In genomic region chr13:95779261-95779660, GRCm38 (mm10) we compare ENCODE assay signal across 17 mouse cellular contexts.
DNase-seq lines count a peak whose midpoint lies in the region; ATAC-seq and TF ChIP-seq lines count a peak whose summit lies in the region.
"Had no signal": no experiment of that assay in that cellular context is flagged by ENCODE, and none has a peak within 500 bp of the region (broad histone marks: within the 10 kb centered on the region; RNA-seq: fewer than 3 reads in every experiment).

No protein-coding gene starts in this region.

- TF ChIP-seq POLR2A in kidney, adult 2 months (IDR thresholded peaks at IDR 0.05; ENCODE audit: low read depth, low read length): no peak

- no peak overlapping the region for H3K4me3 ChIP-seq in kidney, adult 2 months (ENCODE audit: insufficient read depth, low read depth, low read length)
- H3K4me3 ChIP-seq in embryonic facial prominence, embryonic 14.5 days (ENCODE audit: low read depth, low read length): no peak overlapping the region
- H3K4me3 ChIP-seq in midbrain, embryonic 10.5 days: no peak overlapping the region
- H3K4me3 ChIP-seq: forebrain, embryonic 12.5 days; limb, embryonic 15.5 days; midbrain, embryonic 15.5 days had no signal

- no peaks in the 10 kb centered on the region for H3K36me3 ChIP-seq in kidney, adult 2 months (ENCODE audit: control insufficient read depth, insufficient read depth, low read length)
- no peaks in the 10 kb centered on the region for H3K36me3 ChIP-seq in embryonic facial prominence, embryonic 14.5 days (ENCODE audit: control insufficient read depth, insufficient read depth, low read length)
- H3K36me3 ChIP-seq in midbrain, embryonic 10.5 days: no peaks in the 10 kb centered on the region
- H3K36me3 ChIP-seq: forebrain, embryonic 12.5 days; limb, embryonic 15.5 days; midbrain, embryonic 15.5 days had no signal

- peak overlapping the region; percentile 2; the same call in 1 of the 2 replicates for H3K4me2 ChIP-seq in embryonic facial prominence, embryonic 14.5 days (ENCODE audit: low read depth, low read length)
- H3K4me2 ChIP-seq: forebrain, embryonic 12.5 days; limb, embryonic 15.5 days; lung, embryonic 14.5 days; midbrain, embryonic 15.5 days had no signal

- H3K9ac ChIP-seq in embryonic facial prominence, embryonic 14.5 days (ENCODE audit: low read depth, low read length): no peak overlapping the region
- H3K9ac ChIP-seq: forebrain, embryonic 12.5 days; limb, embryonic 15.5 days; lung, embryonic 14.5 days; midbrain, embryonic 15.5 days had no signal

- H3K4me1 ChIP-seq in kidney, adult 2 months (ENCODE audit: control insufficient read depth, insufficient read depth, low read length): peaks cover 22% of the 10 kb centered on the region; the same call in 1 of the 2 replicates
- peaks cover 16% of the 10 kb centered on the region for H3K4me1 ChIP-seq in embryonic facial prominence, embryonic 14.5 days (ENCODE audit: control insufficient read depth, insufficient read depth, low read length)
- peaks cover 62% of the 10 kb centered on the region for H3K4me1 ChIP-seq in midbrain, embryonic 10.5 days
- H3K4me1 ChIP-seq: midbrain, embryonic 15.5 days had no signal

- no peaks in the 10 kb centered on the region for H3K27me3 ChIP-seq in kidney, adult 2 months (replicated peaks; ENCODE audit: control insufficient read depth, insufficient read depth, low read length)
- no peaks in the 10 kb centered on the region for H3K27me3 ChIP-seq in embryonic facial prominence, embryonic 14.5 days (replicated peaks; ENCODE audit: control insufficient read depth, insufficient read depth, low read length)
- H3K27me3 ChIP-seq in midbrain, embryonic 10.5 days (ENCODE audit: low read depth, poor library complexity, severe bottlenecking): no peaks in the 10 kb centered on the region
- H3K27me3 ChIP-seq: forebrain, embryonic 12.5 days; limb, embryonic 15.5 days; midbrain, embryonic 15.5 days had no signal

- no peak for TF ChIP-seq CTCF in kidney, adult 2 months (conservative IDR thresholded peaks at IDR 0.05; ENCODE audit: insufficient read depth, insufficient read length, low read depth, low read length)

- no peaks in the 10 kb centered on the region for H3K9me3 ChIP-seq in embryonic facial prominence, embryonic 14.5 days (ENCODE audit: control insufficient read depth, low read length)
- no peaks in the 10 kb centered on the region for H3K9me3 ChIP-seq in midbrain, embryonic 10.5 days (replicated peaks)
- H3K9me3 ChIP-seq: forebrain, embryonic 12.5 days; limb, embryonic 15.5 days; midbrain, embryonic 15.5 days had no signal

- peak; percentile 14 for DNase-seq in kidney, adult 2 months
- no peak for DNase-seq in kidney, adult 11 months
- DNase-seq in 416B (ENCODE audit: low read depth): peak; percentile 55
- DNase-seq in embryonic facial prominence, embryonic 14.5 days (ENCODE audit: low spot score): no peak
- DNase-seq in midbrain, embryonic 10.5 days (ENCODE audit: low spot score): no peak
- DNase-seq in c-Kit-positive CD71-positive TER-119-positive erythroid progenitor cells, embryonic 14.5 days (ENCODE audit: low spot score): no peak
- DNase-seq: adrenal gland, adult 8-10 months; cerebellum, adult 18-20 months; cerebellum, postnatal 36 days; gastrocnemius, postnatal 14 days; kidney, postnatal 14 days; thymus, adult 2 months had no signal

- 73% methylated on average over 8 of the region's 8 CpGs for WGBS in kidney, adult 2 months
- WGBS in embryonic facial prominence, embryonic 14.5 days: 57% methylated on average over 8 of the region's 8 CpGs
- 88% methylated on average over 8 of the region's 8 CpGs for WGBS in midbrain, embryonic 10.5 days

- no peak for ATAC-seq in embryonic facial prominence, embryonic 14.5 days (ENCODE audit: low read depth)
- 0 out of 2 replicates have a peak, but pooled peaks have one; percentile 27 for ATAC-seq in megakaryocyte progenitor cell, adult 5-6 weeks (replicated peaks; ENCODE audit: poor library complexity)
- ATAC-seq: midbrain, embryonic 15.5 days had no signal

- no peak overlapping the region for H3K27ac ChIP-seq in kidney, adult 2 months (ENCODE audit: insufficient read depth, low read depth, low read length)
- H3K27ac ChIP-seq in embryonic facial prominence, embryonic 14.5 days (replicated peaks; ENCODE audit: low read depth, low read length): no peak overlapping the region
- no peak overlapping the region for H3K27ac ChIP-seq in midbrain, embryonic 10.5 days (replicated peaks)
- H3K27ac ChIP-seq: forebrain, embryonic 12.5 days; limb, embryonic 15.5 days; midbrain, embryonic 15.5 days had no signal

Comparison
In these comparisons a context has a peak if more than half of its experiments do, and no peak if none do; other contexts are left out.
1. DNase-seq: peak in kidney, adult 2 months (single experiment) and 416B (single experiment); none in kidney, adult 11 months (single experiment), embryonic facial prominence, embryonic 14.5 days (single experiment), midbrain, embryonic 10.5 days (single experiment) and c-Kit-positive CD71-positive TER-119-positive erythroid progenitor cells, embryonic 14.5 days (single experiment).